Comparison of ENCODE assay signal across 12 mouse cellular contexts in genomic region chr11:52222891-52223290, GRCm38 (mm10). TPM values are rescaled to one million over a fixed set of nuclear protein-coding genes. Genes with fewer than 3 reads are reported as not detected.
DNase-seq lines count a peak whose midpoint lies in the region; ATAC-seq and TF ChIP-seq lines count a peak whose summit lies in the region.
"Had no signal": no experiment of that assay in that cellular context is flagged by ENCODE, and none has a peak within 500 bp of the region (broad histone marks: within the 10 kb centered on the region; RNA-seq: fewer than 3 reads in every experiment).

No protein-coding gene starts in this region.

- 0 out of 2 replicates have a peak, but pooled peaks cover 3% of the 10 kb centered on the region for H3K4me1 ChIP-seq in forebrain, postnatal 0 days (ENCODE audit: insufficient read depth)
- H3K4me1 ChIP-seq in forebrain, embryonic 12.5 days, result 0 out of 2 replicates have a peak, but pooled peaks cover 2% of the 10 kb centered on the region
- peaks cover 12 to 22% of the 10 kb centered on the region in 2 experiments for H3K4me1 ChIP-seq in MEL (ENCODE audit: control insufficient read depth in 1 of 2, insufficient read depth in 2 of 2, low read length in 2 of 2)
- H3K4me1 ChIP-seq in lung, adult 2 months (ENCODE audit: control insufficient read depth, insufficient read depth, low read length), result no peaks in the 10 kb centered on the region; the same call in 1 of the 2 replicates
- H3K4me1 ChIP-seq in neural tube, embryonic 15.5 days, result peaks cover 5% of the 10 kb centered on the region; the same call in 1 of the 2 replicates
- H3K4me1 ChIP-seq in midbrain, embryonic 13.5 days (replicated peaks), result peaks cover 2% of the 10 kb centered on the region; the same call in 1 of the 2 replicates

- H3K9ac ChIP-seq in forebrain, postnatal 0 days, result no peak overlapping the region
- no peak overlapping the region for H3K9ac ChIP-seq in forebrain, embryonic 12.5 days
- H3K9ac ChIP-seq in MEL (ENCODE audit: control insufficient read depth, low read depth, low read length, poor library complexity, severe bottlenecking), result no peak overlapping the region
- no peak overlapping the region for H3K9ac ChIP-seq in neural tube, embryonic 15.5 days (replicated peaks)
- H3K9ac ChIP-seq in midbrain, embryonic 13.5 days (replicated peaks), result no peak overlapping the region
- H3K9ac ChIP-seq: heart, embryonic 13.5 days had no signal

- no peak for TF ChIP-seq POLR2A in MEL (IDR thresholded peaks at IDR 0.05; ENCODE audit: control insufficient read depth in 1 of 2, insufficient read depth in 1 of 2, low read depth in 1 of 2, low read length in 2 of 2, poor library complexity in 1 of 2)
- no peak for TF ChIP-seq POLR2A in lung, adult 2 months (IDR thresholded peaks at IDR 0.05; ENCODE audit: borderline replicate concordance, extremely low read depth, low read depth, low read length)

- WGBS in forebrain, postnatal 0 days, result 70% methylated on average over 6 of the region's 6 CpGs
- 76% methylated on average over 6 of the region's 6 CpGs for WGBS in forebrain, embryonic 12.5 days
- 64% methylated on average over 6 of the region's 6 CpGs for WGBS in lung, adult 2 months
- WGBS in neural tube, embryonic 15.5 days, result 75% methylated on average over 6 of the region's 6 CpGs
- 77% methylated on average over 6 of the region's 6 CpGs for WGBS in midbrain, embryonic 13.5 days

- ATAC-seq in forebrain, postnatal 0 days, result no peak
- ATAC-seq in forebrain, embryonic 12.5 days (ENCODE audit: low FRiP score), result no peak
- ATAC-seq in neural tube, embryonic 15.5 days (ENCODE audit: low FRiP score), result no peak
- no peak for ATAC-seq in midbrain, embryonic 13.5 days

- no peaks in the 10 kb centered on the region for H3K27me3 ChIP-seq in forebrain, postnatal 0 days (ENCODE audit: insufficient read depth, low read length)
- peaks cover 10% of the 10 kb centered on the region; the same call in 1 of the 2 replicates for H3K27me3 ChIP-seq in forebrain, embryonic 12.5 days
- H3K27me3 ChIP-seq in MEL (ENCODE audit: control insufficient read depth in 1 of 2, insufficient read depth in 2 of 2, low read length in 2 of 2), result no peaks in the 10 kb centered on the region
- no peaks in the 10 kb centered on the region; the same call in 1 of the 2 replicates for H3K27me3 ChIP-seq in neural tube, embryonic 15.5 days (replicated peaks)
- peaks cover 11% of the 10 kb centered on the region for H3K27me3 ChIP-seq in midbrain, embryonic 13.5 days

- H3K79me2 ChIP-seq in MEL (ENCODE audit: control insufficient read depth, insufficient read depth, low read length, poor library complexity), result no peaks in the 10 kb centered on the region

- no peak overlapping the region for H3K4me2 ChIP-seq in forebrain, postnatal 0 days (ENCODE audit: low read depth)
- no peak overlapping the region for H3K4me2 ChIP-seq in forebrain, embryonic 12.5 days
- H3K4me2 ChIP-seq in neural tube, embryonic 15.5 days, result no peak overlapping the region
- H3K4me2 ChIP-seq in midbrain, embryonic 13.5 days (replicated peaks), result no peak overlapping the region
- H3K4me2 ChIP-seq: heart, embryonic 13.5 days had no signal

- TF ChIP-seq EP300 in MEL (IDR thresholded peaks at IDR 0.05; ENCODE audit: low read depth in 1 of 2, low read length in 2 of 2), result no peak

- peak; percentile 59 for TF ChIP-seq RAD21 in MEL (IDR thresholded peaks at IDR 0.05; ENCODE audit: low read depth, low read length)

- no peak for DNase-seq in forebrain, postnatal 0 days
- DNase-seq in 3134 (ENCODE audit: extremely low read depth, insufficient read length, low spot score) (peak; percentile 34), MEL (ENCODE audit: low read depth, low spot score) (peak; percentile 86)
- DNase-seq in lung, adult 2 months, result no peak
- no peak for DNase-seq in cerebellum, postnatal 36 days
- DNase-seq: retina, postnatal 1 day had no signal

- H3K9me3 ChIP-seq in forebrain, postnatal 0 days (ENCODE audit: low read length), result no peaks in the 10 kb centered on the region
- no peaks in the 10 kb centered on the region for H3K9me3 ChIP-seq in forebrain, embryonic 12.5 days
- H3K9me3 ChIP-seq in MEL (replicated peaks; ENCODE audit: insufficient read depth, low read length), result no peaks in the 10 kb centered on the region
- H3K9me3 ChIP-seq in neural tube, embryonic 15.5 days (replicated peaks), result no peaks in the 10 kb centered on the region
- no peaks in the 10 kb centered on the region for H3K9me3 ChIP-seq in midbrain, embryonic 13.5 days
- H3K9me3 ChIP-seq: heart, embryonic 13.5 days; midbrain, embryonic 10.5 days had no signal

- no peak overlapping the region for H3K27ac ChIP-seq in forebrain, postnatal 0 days (ENCODE audit: low read depth, low read length)
- H3K27ac ChIP-seq in forebrain, embryonic 12.5 days, result no peak overlapping the region
- no peak overlapping the region for H3K27ac ChIP-seq in MEL (ENCODE audit: control insufficient read depth, low read depth, low read length)
- H3K27ac ChIP-seq in neural tube, embryonic 15.5 days (replicated peaks), result no peak overlapping the region
- H3K27ac ChIP-seq in midbrain, embryonic 13.5 days, result no peak overlapping the region
- H3K27ac ChIP-seq: heart, embryonic 13.5 days; midbrain, embryonic 10.5 days had no signal

- H3K36me3 ChIP-seq in forebrain, postnatal 0 days (ENCODE audit: insufficient read depth), result no peaks in the 10 kb centered on the region
- H3K36me3 ChIP-seq in forebrain, embryonic 12.5 days (replicated peaks), result no peaks in the 10 kb centered on the region
- peaks cover 0 to 13% of the 10 kb centered on the region in 2 experiments; a peak in 2 of 4 replicates for H3K36me3 ChIP-seq in MEL (ENCODE audit: control insufficient read depth in 1 of 2, insufficient read depth in 2 of 2, low read length in 2 of 2)
- H3K36me3 ChIP-seq in neural tube, embryonic 15.5 days, result no peaks in the 10 kb centered on the region
- H3K36me3 ChIP-seq in midbrain, embryonic 13.5 days, result no peaks in the 10 kb centered on the region
- H3K36me3 ChIP-seq: heart, embryonic 13.5 days; midbrain, embryonic 10.5 days had no signal

- H3K4me3 ChIP-seq in forebrain, postnatal 0 days (ENCODE audit: low read depth, low read length), result no peak overlapping the region
- H3K4me3 ChIP-seq in forebrain, embryonic 12.5 days (replicated peaks), result no peak overlapping the region
- H3K4me3 ChIP-seq in MEL (ENCODE audit: control insufficient read depth in 1 of 2, insufficient read depth in 1 of 2, low read depth in 2 of 2, low read length in 2 of 2), result peak overlapping the region in 1 of 2 experiments; percentile 6; a peak in 1 of 4 replicates
- H3K4me3 ChIP-seq in lung, adult 2 months (replicated peaks; ENCODE audit: extremely low read depth, low read depth, low read length), result no peak overlapping the region
- no peak overlapping the region for H3K4me3 ChIP-seq in neural tube, embryonic 15.5 days (replicated peaks)
- no peak overlapping the region for H3K4me3 ChIP-seq in midbrain, embryonic 13.5 days (replicated peaks)
- H3K4me3 ChIP-seq: heart, embryonic 13.5 days; midbrain, embryonic 10.5 days had no signal

- 0 out of 2 replicates have a peak, but pooled peaks have one; percentile 20 for TF ChIP-seq CTCF in forebrain, postnatal 0 days (IDR thresholded peaks at IDR 0.05; ENCODE audit: low read depth)
- peak; percentile 54 to 74 (median 70) for TF ChIP-seq CTCF in MEL (IDR thresholded peaks at IDR 0.05 in 2 of 3, conservative IDR thresholded peaks at IDR 0.05 in 1 of 3; ENCODE audit: control insufficient read depth in 1 of 3, insufficient read depth in 1 of 3, low read depth in 2 of 3, low read length in 3 of 3, poor library complexity in 1 of 3, severe bottlenecking in 1 of 3)
- peak; percentile 24 for TF ChIP-seq CTCF in lung, adult 2 months (IDR thresholded peaks at IDR 0.05; ENCODE audit: insufficient read depth, low read length)

TF ChIP-seq in MEL, 35 proteins besides CTCF, POLR2A, EP300 and RAD21 (continues in another document):
- TF ChIP-seq NELFE (IDR thresholded peaks at IDR 0.05; ENCODE audit: low read depth, low read length), result no peak
- TF ChIP-seq MYC (IDR thresholded peaks at IDR 0.05; ENCODE audit: low read depth, low read length), result peak; percentile 92; the same call in 1 of the 2 replicates

RNA-seq across cellular contexts. Expression of gene Skp1a, which starts 8.9 kb away (rescaled TPM):
- total RNA-seq in forebrain, postnatal 0 days (2014; rRNA removed), result 767 and 889 TPM in 2 replicates
- polyA plus RNA-seq in forebrain, postnatal 0 days (2015; fragmentation: Nextera tagmentation; extraction: Ambion mirVana), result 1,355 and 1,490 TPM in 2 replicates
- polyA plus RNA-seq in forebrain, embryonic 12.5 days (2016; fragmentation: Nextera tagmentation; extraction: Ambion mirVana), result 958 and 1,041 TPM in 2 replicates
- total RNA-seq in MEL (2012; rRNA removed), result 414 and 445 TPM in 2 replicates
- 1,000 to 10,000 TPM in 1 of 2 experiments, 100 to 1,000 TPM in 1; 169 to 1,533 TPM for polyA plus RNA-seq in MEL (2012; ENCODE audit: insufficient read depth in 1 of 2, insufficient read length in 2 of 2, low read depth in 1 of 2, low replicate concordance in 2 of 2, missing spikeins in 1 of 2)
- polyA plus RNA-seq in lung, adult 2 months (2012; rRNA removed), result 13.0 and 25.8 TPM in 2 replicates
- polyA plus RNA-seq in neural tube, embryonic 15.5 days (2015; fragmentation: Nextera tagmentation; extraction: Ambion mirVana), result 1,008 and 1,082 TPM in 2 replicates
- 1,061 and 1,143 TPM in 2 replicates for polyA plus RNA-seq in midbrain, embryonic 13.5 days (2015; fragmentation: Nextera tagmentation; extraction: Ambion mirVana)

RNA-seq across cellular contexts. Expression of gene Olfr1371, which starts 9.1 kb away (rescaled TPM):
- not detected in 2 replicates for total RNA-seq in forebrain, postnatal 0 days (2014; rRNA removed)
- not detected in 2 replicates for polyA plus RNA-seq in forebrain, postnatal 0 days (2015; fragmentation: Nextera tagmentation; extraction: Ambion mirVana)
- polyA plus RNA-seq in forebrain, embryonic 12.5 days (2016; fragmentation: Nextera tagmentation; extraction: Ambion mirVana), result not detected in 2 replicates
- total RNA-seq in MEL (2012; rRNA removed), result not detected in 2 replicates
- not detected for polyA plus RNA-seq in MEL (2012; ENCODE audit: insufficient read depth in 1 of 2, insufficient read length in 2 of 2, low read depth in 1 of 2, low replicate concordance in 2 of 2, missing spikeins in 1 of 2)
- not detected in 2 replicates for polyA plus RNA-seq in lung, adult 2 months (2012; rRNA removed)
- polyA plus RNA-seq in neural tube, embryonic 15.5 days (2015; fragmentation: Nextera tagmentation; extraction: Ambion mirVana), result not detected in 2 replicates
- not detected in 2 replicates for polyA plus RNA-seq in midbrain, embryonic 13.5 days (2015; fragmentation: Nextera tagmentation; extraction: Ambion mirVana)
- total RNA-seq: layer of hippocampus, postnatal 14 days had no signal
- polyA plus RNA-seq: heart, embryonic 13.5 days; midbrain, embryonic 10.5 days had no signal

RNA-seq across cellular contexts. Expression of gene Tcf7, which starts 59.9 kb away (rescaled TPM):
- 1.6 and 2.3 TPM in 2 replicates for total RNA-seq in forebrain, postnatal 0 days (2014; rRNA removed)
- polyA plus RNA-seq in forebrain, postnatal 0 days (2015; fragmentation: Nextera tagmentation; extraction: Ambion mirVana), result 4.4 and 4.6 TPM in 2 replicates
- polyA plus RNA-seq in forebrain, embryonic 12.5 days (2016; fragmentation: Nextera tagmentation; extraction: Ambion mirVana), result 5.4 TPM in 2 replicates
- 0.12 and 0.29 TPM in 2 replicates for total RNA-seq in MEL (2012; rRNA removed)
- polyA plus RNA-seq in MEL (2012; ENCODE audit: insufficient read depth in 1 of 2, insufficient read length in 2 of 2, low read depth in 1 of 2, low replicate concordance in 2 of 2, missing spikeins in 1 of 2), result 1 to 10 TPM in 1 of 2 experiments, not detected in 1; 2.3 TPM
- 26.8 and 30.2 TPM in 2 replicates for polyA plus RNA-seq in lung, adult 2 months (2012; rRNA removed)
- polyA plus RNA-seq in neural tube, embryonic 15.5 days (2015; fragmentation: Nextera tagmentation; extraction: Ambion mirVana), result 5.0 and 50.9 TPM in 2 replicates
- polyA plus RNA-seq in midbrain, embryonic 13.5 days (2015; fragmentation: Nextera tagmentation; extraction: Ambion mirVana), result 3.1 and 4.2 TPM in 2 replicates

Comparison
In these comparisons a context has a peak if more than half of its experiments do, and no peak if none do; other contexts are left out.
1. DNase-seq: peak in 3134 (single experiment) and MEL (single experiment); none in forebrain, postnatal 0 days (single experiment), lung, adult 2 months (single experiment) and cerebellum, postnatal 36 days (0 of 2).
2. CTCF ChIP-seq: peak in every context shown above with its lines; median percentile 70 in MEL; 24 in lung, adult 2 months; 20 in forebrain, postnatal 0 days.